In the genomic region with DNA sequence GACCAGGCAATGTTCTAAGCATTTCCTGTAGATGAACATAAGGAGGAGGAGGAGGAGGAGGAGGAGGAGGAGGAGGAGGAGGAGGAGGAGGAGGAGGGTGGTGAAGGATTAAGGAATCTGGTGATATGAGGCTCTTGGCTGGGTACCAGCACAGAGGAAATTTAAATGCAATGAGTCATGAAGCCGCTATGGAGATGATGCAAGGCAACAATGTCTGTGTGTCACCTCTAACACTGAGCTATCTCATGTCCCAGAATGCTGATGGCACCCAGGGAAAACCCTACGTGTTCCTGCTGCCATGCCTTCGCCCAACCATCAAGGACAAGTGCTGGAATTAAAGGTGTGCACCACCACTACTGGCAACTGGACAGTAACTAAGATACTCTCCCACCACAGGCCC, we compare ENCODE assay signal across 16 mouse cellular contexts. TPM values are rescaled to one million over a fixed set of nuclear protein-coding genes. Genes with fewer than 3 reads are reported as not detected.
DNase-seq lines count a peak whose midpoint lies in the region; ATAC-seq and TF ChIP-seq lines count a peak whose summit lies in the region.
"Had no signal": no experiment of that assay in that cellular context is flagged by ENCODE, and none has a peak within 500 bp of the region (broad histone marks: within the 10 kb centered on the region; RNA-seq: fewer than 3 reads in every experiment).

No protein-coding gene starts in this region.

- TF ChIP-seq CTCF in heart, postnatal 0 days (IDR thresholded peaks at IDR 0.05; ENCODE audit: low read depth), result no peak

- no peak overlapping the region for H3K4me3 ChIP-seq in heart, embryonic 13.5 days
- no peak overlapping the region for H3K4me3 ChIP-seq in heart, postnatal 0 days (ENCODE audit: low read depth, low read length)
- H3K4me3 ChIP-seq: intestine, embryonic 15.5 days; liver, embryonic 12.5 days had no signal

- H3K27me3 ChIP-seq in heart, embryonic 13.5 days (replicated peaks), result no peaks in the 10 kb centered on the region
- no peaks in the 10 kb centered on the region for H3K27me3 ChIP-seq in heart, postnatal 0 days (ENCODE audit: control insufficient read depth, insufficient read depth, low read length)
- H3K27me3 ChIP-seq: intestine, embryonic 15.5 days had no signal

- H3K4me2 ChIP-seq in heart, embryonic 13.5 days, result no peak overlapping the region
- no peak overlapping the region for H3K4me2 ChIP-seq in heart, postnatal 0 days (ENCODE audit: low read depth, low read length)
- H3K4me2 ChIP-seq: intestine, embryonic 15.5 days; liver, embryonic 12.5 days had no signal

- no peak for DNase-seq in heart, postnatal 36 days
- peak; percentile 36 for DNase-seq in lung, postnatal 10 days
- DNase-seq in lung, postnatal 4 days, result no peak
- peak; percentile 82 for DNase-seq in MN1 (ENCODE audit: low spot score)
- DNase-seq in heart, postnatal 0 days (ENCODE audit: low spot score), result peak; percentile 70
- no peak for DNase-seq in cerebellum, adult 18-20 months
- no peak for DNase-seq in cerebellum, adult 11 months
- DNase-seq: cerebellum, adult 11-12 months; kidney, postnatal 10 days; spleen, adult 18-20 months had no signal

- H3K9me3 ChIP-seq in heart, embryonic 13.5 days, result no peaks in the 10 kb centered on the region
- no peaks in the 10 kb centered on the region for H3K9me3 ChIP-seq in heart, postnatal 0 days (replicated peaks; ENCODE audit: control insufficient read depth, low read length)
- H3K9me3 ChIP-seq: intestine, embryonic 15.5 days; liver, embryonic 12.5 days had no signal

- no peak for ATAC-seq in heart, embryonic 13.5 days (ENCODE audit: extremely low read depth, insufficient number of reproducible peaks, low FRiP score, low TSS enrichment)
- peak; percentile 75 for ATAC-seq in heart, postnatal 0 days (ENCODE audit: insufficient read depth, low read depth)
- ATAC-seq: intestine, embryonic 15.5 days; liver, embryonic 12.5 days had no signal

- H3K27ac ChIP-seq in heart, embryonic 13.5 days (replicated peaks), result peak overlapping the region; percentile 83
- peak overlapping the region; percentile 78 for H3K27ac ChIP-seq in heart, postnatal 0 days (ENCODE audit: low read depth)
- H3K27ac ChIP-seq: intestine, embryonic 15.5 days; liver, embryonic 12.5 days had no signal

- intact Hi-C loops in heart, postnatal 36 days (cut with DNase I), result loop anchor here (2.0 kb wide), 1 partner anchor 30 kb away; no protein-coding TSS in a partner anchor

- no peak overlapping the region for H3K9ac ChIP-seq in heart, embryonic 13.5 days
- no peak overlapping the region for H3K9ac ChIP-seq in heart, postnatal 0 days (replicated peaks; ENCODE audit: low read depth, low read length)
- H3K9ac ChIP-seq: intestine, embryonic 15.5 days; liver, embryonic 12.5 days had no signal

- H3K4me1 ChIP-seq in heart, embryonic 13.5 days, result peaks cover 33% of the 10 kb centered on the region
- H3K4me1 ChIP-seq in heart, postnatal 0 days (ENCODE audit: control insufficient read depth, insufficient read depth), result peaks cover 3% of the 10 kb centered on the region; the same call in 1 of the 2 replicates
- H3K4me1 ChIP-seq: liver, embryonic 12.5 days had no signal

- 48% methylated on average over 3 of the region's 3 CpGs for WGBS in heart, embryonic 13.5 days
- WGBS in heart, postnatal 0 days, result 47% methylated on average over 3 of the region's 3 CpGs

- 0 out of 2 replicates have a peak, but pooled peaks cover 4% of the 10 kb centered on the region for H3K36me3 ChIP-seq in heart, embryonic 13.5 days
- no peaks in the 10 kb centered on the region for H3K36me3 ChIP-seq in heart, postnatal 0 days (replicated peaks; ENCODE audit: control insufficient read depth, insufficient read depth, low read length)
- H3K36me3 ChIP-seq: intestine, embryonic 15.5 days; liver, embryonic 12.5 days had no signal

- no peak for TF ChIP-seq EP300 in heart, postnatal 0 days (IDR thresholded peaks at IDR 0.05; ENCODE audit: low read depth)

RNA-seq across cellular contexts. Expression of gene Mb, which starts 18.5 kb away (rescaled TPM):
- 519 and 566 TPM in 2 replicates for polyA plus RNA-seq in heart, embryonic 13.5 days (2015; fragmentation: Nextera tagmentation; extraction: Ambion mirVana)
- over 10,000 TPM; 17,938 to 18,211 TPM for total RNA-seq in heart, postnatal 36 days (2021)
- total RNA-seq in heart, postnatal 0 days (2014; rRNA removed; ENCODE audit: low replicate concordance), result 4,504 and 5,889 TPM in 2 replicates
- 3,958 and 4,151 TPM in 2 replicates for polyA plus RNA-seq in heart, postnatal 0 days (2015; fragmentation: Nextera tagmentation; extraction: Ambion mirVana)
- total RNA-seq: CH12.LX; hematopoietic stem cell, adult 5-6 weeks; megakaryocyte, adult 5-6 weeks had no signal

RNA-seq across cellular contexts. Expression of gene Apol6, which starts 24.5 kb away (rescaled TPM):
- 0.06 and 0.15 TPM in 2 replicates for polyA plus RNA-seq in heart, embryonic 13.5 days (2015; fragmentation: Nextera tagmentation; extraction: Ambion mirVana)
- 1 to 10 TPM in 1 of 2 experiments, under 1 TPM in 1; 0.41 to 1.5 TPM for total RNA-seq in heart, postnatal 36 days (2021)
- total RNA-seq in heart, postnatal 0 days (2014; rRNA removed; ENCODE audit: low replicate concordance), result not detected in 2 replicates
- polyA plus RNA-seq in heart, postnatal 0 days (2015; fragmentation: Nextera tagmentation; extraction: Ambion mirVana), result 0.11 TPM in 2 replicates
- total RNA-seq: CH12.LX; hematopoietic stem cell, adult 5-6 weeks; megakaryocyte, adult 5-6 weeks had no signal

Comparison
In these comparisons a context has a peak if more than half of its experiments do, and no peak if none do; other contexts are left out.
1. DNase-seq: peak in lung, postnatal 10 days (single experiment), MN1 (single experiment) and heart, postnatal 0 days (single experiment); none in heart, postnatal 36 days (0 of 2), lung, postnatal 4 days (0 of 2), cerebellum, adult 18-20 months (0 of 2) and cerebellum, adult 11 months (single experiment).